Mouse (Mus musculus): Measurements from ENCODE around the gene Gm13290. TPM values are rescaled to one million over a fixed set of nuclear protein-coding genes. Genes with fewer than 3 reads are reported as not detected.

The Gm13290 gene
- polyA plus RNA-seq, 1 experiment from 2014 or later = not detected

DNA sequence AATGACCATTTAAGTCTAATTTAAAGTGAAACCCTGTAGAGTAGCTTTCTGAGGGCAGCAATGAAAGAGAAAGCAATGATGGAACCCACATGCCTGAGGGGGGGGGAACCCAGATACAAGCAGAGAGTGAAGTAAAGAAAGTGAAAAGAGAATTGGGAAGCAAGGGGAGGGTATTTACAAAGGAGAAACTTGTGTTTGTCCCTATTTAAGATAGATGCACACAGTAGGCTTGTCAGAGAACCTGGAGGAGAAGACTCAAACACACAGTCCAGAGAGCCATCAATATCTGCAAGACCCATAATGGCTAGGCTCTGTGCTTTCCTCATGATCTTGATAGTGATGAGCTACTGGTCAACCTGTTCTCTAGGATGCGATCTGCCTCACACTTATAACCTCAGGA is 46.0 kb downstream of the Gm13290 start, which contains the start of gene Ifna11:
TSS of gene Ifna11 (plus strand) at position 301 of the 400 bp plus-strand sequence.
- Histone ChIP-seq H3K27me3 (replicated peaks) (peaks cover 4% of the 10 kb centered on the region; the same call in 1 of the 2 replicates), H3K36me3 (no peaks in the 10 kb centered on the region), H3K9ac (no peak within 1 kb of the TSS), H3K4me2 (no peak within 1 kb of the TSS), H3K4me3 (no peak within 1 kb of the TSS), H3K4me1 (no peaks in the 10 kb centered on the region), H3K27ac (replicated peaks) (no peak within 1 kb of the TSS), H3K9me3 (no peaks in the 10 kb centered on the region)
- 66% methylated on average over 1 of the region's 1 CpGs for WGBS
- no peak for ATAC-seq (ENCODE audit: extremely low read depth, insufficient number of reproducible peaks, low FRiP score, low TSS enrichment)

DNA sequence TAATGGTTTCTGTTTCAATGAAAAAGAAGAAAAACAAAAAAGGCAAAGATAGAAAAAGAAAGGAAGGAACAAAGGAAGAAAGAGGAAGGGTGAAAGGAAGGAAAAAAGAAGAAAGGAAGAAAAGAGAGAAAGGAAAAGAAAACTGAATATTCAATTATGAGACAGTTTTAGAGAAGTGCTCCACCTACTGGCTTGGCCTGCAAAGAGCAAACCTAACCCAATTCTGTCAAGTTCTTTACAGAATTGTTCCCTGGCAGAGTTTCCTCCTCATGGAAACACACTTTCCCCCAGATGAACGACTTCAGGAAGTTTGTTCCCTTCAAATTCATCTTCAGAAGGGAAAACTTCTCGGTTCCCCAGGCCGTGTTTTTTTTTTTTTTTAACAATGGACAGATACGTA is 49.4 kb downstream of the Gm13290 start:
- no peaks in the 10 kb centered on the region for H3K9me3 ChIP-seq
- no peaks in the 10 kb centered on the region; the same call in 1 of the 2 replicates for H3K27me3 ChIP-seq (replicated peaks)
- H3K4me3 ChIP-seq = no peak overlapping the region
- no peak overlapping the region for H3K27ac ChIP-seq (replicated peaks)
- ATAC-seq (ENCODE audit: extremely low read depth, insufficient number of reproducible peaks, low FRiP score, low TSS enrichment) = no peak
- H3K9ac ChIP-seq = no peak overlapping the region
- no peak overlapping the region for H3K4me2 ChIP-seq
- H3K36me3 ChIP-seq = no peaks in the 10 kb centered on the region
- no peaks in the 10 kb centered on the region for H3K4me1 ChIP-seq
- WGBS = 23% methylated on average over 4 of the region's 4 CpGs

Other genes with a start within 250 kb of the Gm13290 start
- not detected in 2 replicates for gene Ifna15, start 215.6 kb upstream of the Gm13290 start, polyA plus RNA-seq (2015; fragmentation: Nextera tagmentation; extraction: Ambion mirVana)
- gene Ifna14, start 202.0 kb upstream of the Gm13290 start, polyA plus RNA-seq (2015; fragmentation: Nextera tagmentation; extraction: Ambion mirVana) = not detected in 2 replicates
- gene Ifna9, start 181.4 kb upstream of the Gm13290 start, polyA plus RNA-seq (2015; fragmentation: Nextera tagmentation; extraction: Ambion mirVana) = not detected in 2 replicates
- gene Ifna12, start 170.5 kb upstream of the Gm13290 start, polyA plus RNA-seq (2015; fragmentation: Nextera tagmentation; extraction: Ambion mirVana) = not detected in 2 replicates
- gene C87499, start 139.4 kb upstream of the Gm13290 start, polyA plus RNA-seq (2015; fragmentation: Nextera tagmentation; extraction: Ambion mirVana) = not detected in 2 replicates
- not detected in 2 replicates for gene Ifna13, start 129.4 kb upstream of the Gm13290 start, polyA plus RNA-seq (2015; fragmentation: Nextera tagmentation; extraction: Ambion mirVana)
- not detected in 2 replicates for gene Ifna16, start 96.9 kb upstream of the Gm13290 start, polyA plus RNA-seq (2015; fragmentation: Nextera tagmentation; extraction: Ambion mirVana)
- not detected in 2 replicates for gene Ifna2, start 89.9 kb upstream of the Gm13290 start, polyA plus RNA-seq (2015; fragmentation: Nextera tagmentation; extraction: Ambion mirVana)
- gene Ifnab, start 82.5 kb upstream of the Gm13290 start, polyA plus RNA-seq (2015; fragmentation: Nextera tagmentation; extraction: Ambion mirVana) = not detected in 2 replicates
- gene Gm26566, start 52.0 kb upstream of the Gm13290 start, polyA plus RNA-seq (2015; fragmentation: Nextera tagmentation; extraction: Ambion mirVana) = 0.33 and 0.84 TPM in 2 replicates
- gene Klhl9, start 51.4 kb upstream of the Gm13290 start, polyA plus RNA-seq (2015; fragmentation: Nextera tagmentation; extraction: Ambion mirVana) = 70.7 and 76.5 TPM in 2 replicates
- not detected in 2 replicates for gene Gm13271, start 19.0 kb upstream of the Gm13290 start, polyA plus RNA-seq (2015; fragmentation: Nextera tagmentation; extraction: Ambion mirVana)
- gene Gm13283, start 13.7 kb upstream of the Gm13290 start, polyA plus RNA-seq (2015; fragmentation: Nextera tagmentation; extraction: Ambion mirVana) = 0.20 and 0.31 TPM in 2 replicates
- not detected in 2 replicates for gene Gm13289, start 3.1 kb downstream of the Gm13290 start, polyA plus RNA-seq (2015; fragmentation: Nextera tagmentation; extraction: Ambion mirVana)
- not detected in 2 replicates for gene Gm13272, start 6.0 kb downstream of the Gm13290 start, polyA plus RNA-seq (2015; fragmentation: Nextera tagmentation; extraction: Ambion mirVana)
- not detected in 2 replicates for gene Ifnz, start 8.3 kb downstream of the Gm13290 start, polyA plus RNA-seq (2015; fragmentation: Nextera tagmentation; extraction: Ambion mirVana)
- gene Gm13276, start 11.9 kb downstream of the Gm13290 start, polyA plus RNA-seq (2015; fragmentation: Nextera tagmentation; extraction: Ambion mirVana) = not detected in 2 replicates
- gene Gm13277, start 14.8 kb downstream of the Gm13290 start, polyA plus RNA-seq (2015; fragmentation: Nextera tagmentation; extraction: Ambion mirVana) = not detected in 2 replicates
- not detected in 2 replicates for gene Gm13278, start 17.7 kb downstream of the Gm13290 start, polyA plus RNA-seq (2015; fragmentation: Nextera tagmentation; extraction: Ambion mirVana)
- gene Gm13275, start 20.7 kb downstream of the Gm13290 start, polyA plus RNA-seq (2015; fragmentation: Nextera tagmentation; extraction: Ambion mirVana) = not detected in 2 replicates
- not detected in 2 replicates for gene Gm13279, start 23.6 kb downstream of the Gm13290 start, polyA plus RNA-seq (2015; fragmentation: Nextera tagmentation; extraction: Ambion mirVana)
- gene Gm13285, start 25.8 kb downstream of the Gm13290 start, polyA plus RNA-seq (2015; fragmentation: Nextera tagmentation; extraction: Ambion mirVana) = 0.68 and 0.82 TPM in 2 replicates
- not detected in 2 replicates for gene Gm13287, start 29.4 kb downstream of the Gm13290 start, polyA plus RNA-seq (2015; fragmentation: Nextera tagmentation; extraction: Ambion mirVana)
- not detected in 2 replicates for gene Gm13288, start 31.7 kb downstream of the Gm13290 start, polyA plus RNA-seq (2015; fragmentation: Nextera tagmentation; extraction: Ambion mirVana)
- gene Ifna7, start 42.4 kb downstream of the Gm13290 start, polyA plus RNA-seq (2015; fragmentation: Nextera tagmentation; extraction: Ambion mirVana) = not detected in 2 replicates
- gene Ifna11, start 46.1 kb downstream of the Gm13290 start, polyA plus RNA-seq (2015; fragmentation: Nextera tagmentation; extraction: Ambion mirVana) = not detected in 2 replicates
- not detected in 2 replicates for gene Ifna6, start 53.6 kb downstream of the Gm13290 start, polyA plus RNA-seq (2015; fragmentation: Nextera tagmentation; extraction: Ambion mirVana)
- not detected in 2 replicates for gene Ifna5, start 61.7 kb downstream of the Gm13290 start, polyA plus RNA-seq (2015; fragmentation: Nextera tagmentation; extraction: Ambion mirVana)
- not detected in 2 replicates for gene Ifna4, start 68.0 kb downstream of the Gm13290 start, polyA plus RNA-seq (2015; fragmentation: Nextera tagmentation; extraction: Ambion mirVana)
- gene Ifna1, start 76.3 kb downstream of the Gm13290 start, polyA plus RNA-seq (2015; fragmentation: Nextera tagmentation; extraction: Ambion mirVana) = not detected in 2 replicates
- not detected in 2 replicates for gene Ifne, start 106.4 kb downstream of the Gm13290 start, polyA plus RNA-seq (2015; fragmentation: Nextera tagmentation; extraction: Ambion mirVana)